Comparison of ENCODE assay signal across 8 mouse cellular contexts in the genomic region with DNA sequence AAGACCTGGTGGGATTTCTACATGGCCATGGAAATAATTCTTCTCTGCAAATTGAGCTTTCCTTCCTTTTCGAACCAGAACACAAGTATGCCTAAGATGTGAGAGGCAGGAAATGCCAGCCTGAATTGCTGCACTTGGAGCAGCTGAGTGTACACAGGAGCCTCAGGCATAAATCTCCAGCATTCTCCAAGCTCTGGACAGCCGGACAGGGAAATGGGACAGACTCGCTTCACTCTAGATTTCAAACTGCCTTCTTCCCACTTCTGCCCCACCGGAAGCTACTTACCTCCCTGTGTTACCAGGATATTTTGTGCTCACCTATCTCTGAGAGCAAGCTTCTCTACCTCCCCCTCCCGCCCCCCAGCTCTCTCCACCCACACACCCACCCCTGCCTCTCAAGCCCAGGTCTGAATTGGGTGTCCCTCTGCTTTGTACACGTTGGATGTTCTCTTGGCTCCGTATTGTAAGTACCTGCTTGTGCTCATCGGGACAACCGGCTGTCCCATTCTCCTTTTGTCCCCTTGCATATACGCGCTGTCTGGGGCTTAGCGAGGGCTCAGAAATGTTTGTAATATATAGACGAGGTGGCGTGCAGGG. TPM values are rescaled to one million over a fixed set of nuclear protein-coding genes. Genes with fewer than 3 reads are reported as not detected.
DNase-seq lines count a peak whose midpoint lies in the region; ATAC-seq and TF ChIP-seq lines count a peak whose summit lies in the region.

No protein-coding gene starts in this region.

- H3K27me3 ChIP-seq in ES-Bruce4 (ENCODE audit: control insufficient read depth, insufficient read depth, low read length, poor library complexity, severe bottlenecking): no peaks in the 10 kb centered on the region
- H3K27me3 ChIP-seq in forebrain, postnatal 0 days (ENCODE audit: insufficient read depth, low read length): no peaks in the 10 kb centered on the region
- H3K27me3 ChIP-seq in liver, embryonic 16.5 days (ENCODE audit: control insufficient read depth, insufficient read depth, low read depth, low read length): peaks cover 35% of the 10 kb centered on the region

- TF ChIP-seq EP300 in ES-Bruce4 (IDR thresholded peaks at IDR 0.05; ENCODE audit: insufficient read depth, low read depth, low read length): no peak

- peak overlapping the region; percentile 50 for H3K9ac ChIP-seq in ES-Bruce4 (ENCODE audit: low read depth, poor library complexity, severe bottlenecking)
- H3K9ac ChIP-seq in forebrain, postnatal 0 days: peak overlapping the region; percentile 81
- no peak overlapping the region; the same call in 1 of the 2 replicates for H3K9ac ChIP-seq in liver, embryonic 16.5 days (ENCODE audit: low read depth, low read length)

- no peaks in the 10 kb centered on the region for H3K9me3 ChIP-seq in ES-Bruce4 (replicated peaks; ENCODE audit: control insufficient read depth, insufficient read depth, low read length, poor library complexity, severe bottlenecking)
- H3K9me3 ChIP-seq in forebrain, postnatal 0 days (ENCODE audit: low read length): no peaks in the 10 kb centered on the region
- H3K9me3 ChIP-seq in liver, embryonic 16.5 days (replicated peaks; ENCODE audit: control insufficient read depth, low read length): no peaks in the 10 kb centered on the region

- no peak for TF ChIP-seq POLR2A in ES-Bruce4 (IDR thresholded peaks at IDR 0.05; ENCODE audit: insufficient read depth, low read length)

- peak overlapping the region; percentile 78 for H3K4me3 ChIP-seq in ES-Bruce4 (ENCODE audit: low read depth, low read length)
- H3K4me3 ChIP-seq in forebrain, postnatal 0 days (ENCODE audit: low read depth, low read length): peak overlapping the region; percentile 67
- peak overlapping the region; percentile 52 for H3K4me3 ChIP-seq in liver, embryonic 16.5 days (ENCODE audit: low read depth, low read length)

- 13% methylated on average over 14 of the region's 14 CpGs for WGBS in forebrain, postnatal 0 days
- WGBS in liver, embryonic 16.5 days (ENCODE audit: insufficient replicate concordance): 4% methylated on average over 14 of the region's 14 CpGs

- peak overlapping the region; percentile 89 for H3K4me2 ChIP-seq in forebrain, postnatal 0 days (ENCODE audit: low read depth)
- peak overlapping the region; percentile 62 for H3K4me2 ChIP-seq in liver, embryonic 16.5 days (ENCODE audit: low read depth, low read length)

- no peak overlapping the region for H3K27ac ChIP-seq in ES-Bruce4 (ENCODE audit: insufficient read depth, low read length)
- H3K27ac ChIP-seq in forebrain, postnatal 0 days (ENCODE audit: low read depth, low read length): peak overlapping the region; percentile 64
- H3K27ac ChIP-seq in liver, embryonic 16.5 days (ENCODE audit: low read length): no peak overlapping the region

- no peaks in the 10 kb centered on the region for H3K36me3 ChIP-seq in ES-Bruce4 (ENCODE audit: control insufficient read depth, insufficient read depth, low read length, poor library complexity, severe bottlenecking)
- no peaks in the 10 kb centered on the region for H3K36me3 ChIP-seq in forebrain, postnatal 0 days (ENCODE audit: insufficient read depth)
- H3K36me3 ChIP-seq in liver, embryonic 16.5 days (ENCODE audit: control insufficient read depth, insufficient read depth): no peaks in the 10 kb centered on the region

- H3K4me1 ChIP-seq in ES-Bruce4 (ENCODE audit: control insufficient read depth, insufficient read depth, low read length): no peaks in the 10 kb centered on the region
- peaks cover 14% of the 10 kb centered on the region; the same call in 1 of the 2 replicates for H3K4me1 ChIP-seq in forebrain, postnatal 0 days (ENCODE audit: insufficient read depth)
- H3K4me1 ChIP-seq in liver, embryonic 16.5 days (ENCODE audit: control insufficient read depth, low read depth, low read length): no peaks in the 10 kb centered on the region; the same call in 1 of the 2 replicates

- no peak for TF ChIP-seq CTCF in ES-Bruce4 (IDR thresholded peaks at IDR 0.05; ENCODE audit: low read depth, low read length)
- no peak for TF ChIP-seq CTCF in forebrain, postnatal 0 days (IDR thresholded peaks at IDR 0.05; ENCODE audit: low read depth)

- ATAC-seq in forebrain, postnatal 0 days: peak; percentile 19; the same call in 1 of the 2 replicates
- ATAC-seq in liver, embryonic 16.5 days (ENCODE audit: low read depth): no peak
- ATAC-seq in granulocyte monocyte progenitor cell, adult 5-6 weeks (replicated peaks; ENCODE audit: poor library complexity, severe bottlenecking): no peak

- DNase-seq in heart, adult 11 months: peak; percentile 55
- DNase-seq in heart, postnatal 4 days: no peak
- peak; percentile 55 for DNase-seq in forebrain, postnatal 0 days
- no peak for DNase-seq in frontal cortex, postnatal 36 days (ENCODE audit: low spot score in 2 of 2)
- no peak for DNase-seq in testis, postnatal 14 days (ENCODE audit: low spot score)

RNA-seq across cellular contexts. Expression of a gene that starts 0.5 kb away (rescaled TPM):
- total RNA-seq in heart, postnatal 4 days (2021): 10 to 100 TPM; 15.2 to 15.9 TPM
- polyA plus RNA-seq in ES-Bruce4 (2011; ENCODE audit: insufficient read depth, insufficient read length, low read depth, missing spikeins): 18.5 and 20.8 TPM in 2 replicates
- total RNA-seq in forebrain, postnatal 0 days (2014; rRNA removed): 6.5 and 7.6 TPM in 2 replicates
- polyA plus RNA-seq in forebrain, postnatal 0 days (2015; fragmentation: Nextera tagmentation; extraction: Ambion mirVana): 1.1 and 2.4 TPM in 2 replicates
- 0.06 and 0.12 TPM in 2 replicates for polyA plus RNA-seq in liver, embryonic 16.5 days (2015; fragmentation: Nextera tagmentation; extraction: Ambion mirVana)
- not detected in 2 replicates for total RNA-seq in granulocyte monocyte progenitor cell, adult 5-6 weeks (2014; fragmentation: Nextera tagmentation)
- not detected in 2 replicates for total RNA-seq in granulocyte monocyte progenitor cell, adult 5-6 weeks (2017)

Comparison
In these comparisons a context has a peak if more than half of its experiments do, and no peak if none do; other contexts are left out.
1. DNase-seq: peak in heart, adult 11 months (single experiment) and forebrain, postnatal 0 days (single experiment); none in heart, postnatal 4 days (single experiment), frontal cortex, postnatal 36 days (0 of 2) and testis, postnatal 14 days (single experiment).
2. Peak in every context shown above with its lines, with median percentiles within 50 percentile points of each other: H3K4me3 ChIP-seq.